26 mouse cellular contexts compared by ENCODE assay signal in the genomic region with DNA sequence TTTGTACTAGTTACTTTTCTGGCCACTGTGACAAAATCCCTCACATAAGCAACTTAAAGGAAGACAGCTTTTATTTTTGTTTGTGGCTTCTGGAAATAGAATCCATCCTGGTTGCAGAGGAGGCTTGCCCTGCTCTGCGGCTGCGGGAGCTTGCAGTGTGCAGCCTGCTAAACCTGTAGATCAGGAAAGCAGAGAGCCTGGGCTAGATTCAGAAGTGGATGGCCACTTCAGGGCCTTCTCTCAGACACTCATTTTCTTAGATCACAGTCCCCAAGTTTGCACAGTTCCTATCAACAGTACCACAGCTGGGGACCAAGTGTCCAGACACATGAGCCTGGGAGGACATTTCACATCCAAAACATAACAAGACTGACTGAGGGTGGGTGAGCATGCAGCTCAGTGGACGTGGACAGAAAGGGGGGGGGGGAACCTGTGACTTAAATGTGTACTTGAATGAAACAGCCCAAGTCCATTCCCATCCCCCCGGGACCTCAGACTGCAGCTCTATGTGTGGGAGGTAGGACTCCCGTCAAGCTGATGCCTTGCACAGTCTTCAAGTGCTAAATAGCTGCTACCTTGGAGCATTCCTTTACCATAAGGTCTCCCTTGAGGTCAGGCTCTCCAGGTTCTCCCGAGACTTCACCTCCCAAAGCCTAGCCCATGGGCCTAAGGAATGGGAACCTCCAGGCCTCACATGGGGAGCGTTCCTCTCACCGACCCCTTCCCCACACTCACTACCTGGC.
DNase-seq lines count a peak whose midpoint lies in the region; ATAC-seq lines count a peak whose summit lies in the region.
"Had no signal": no experiment of that assay in that cellular context is flagged by ENCODE, and none has a peak within 500 bp of the region (broad histone marks: within the 10 kb centered on the region; RNA-seq: fewer than 3 reads in every experiment).

No protein-coding gene starts in this region.

- WGBS in hindbrain, embryonic 13.5 days = 81% methylated on average over 8 of the region's 8 CpGs
- 88% methylated on average over 8 of the region's 8 CpGs for WGBS in hindbrain, embryonic 16.5 days
- WGBS in lung, embryonic 15.5 days = 50% methylated on average over 8 of the region's 8 CpGs
- WGBS in neural tube, embryonic 13.5 days = 87% methylated on average over 8 of the region's 8 CpGs

- H3K9me3 ChIP-seq in hindbrain, embryonic 13.5 days = no peaks in the 10 kb centered on the region
- no peaks in the 10 kb centered on the region for H3K9me3 ChIP-seq in hindbrain, embryonic 16.5 days (ENCODE audit: control insufficient read depth, low read length)
- no peaks in the 10 kb centered on the region for H3K9me3 ChIP-seq in lung, embryonic 15.5 days
- no peaks in the 10 kb centered on the region for H3K9me3 ChIP-seq in neural tube, embryonic 13.5 days
- H3K9me3 ChIP-seq: forebrain, embryonic 15.5 days; heart, embryonic 12.5 days; liver, embryonic 15.5 days; midbrain, embryonic 15.5 days had no signal

- DNase-seq in lung, postnatal 36 days = no peak
- no peak for DNase-seq in neural tube, embryonic 10.5 days (ENCODE audit: extremely low spot score, low spot score)
- no peak for DNase-seq in thymus, postnatal 36 days
- DNase-seq: adrenal gland, postnatal 14 days; cerebellum, adult 11 months; cerebellum, adult 9-11 months; gastrocnemius, postnatal 25 days; heart, adult 11 months; heart, postnatal 4 days; kidney, adult 18-20 months; kidney, postnatal 10 days; thymus, adult 2 months; thymus, postnatal 4 days had no signal

- H3K27me3 ChIP-seq in hindbrain, embryonic 13.5 days = no peaks in the 10 kb centered on the region
- no peaks in the 10 kb centered on the region for H3K27me3 ChIP-seq in hindbrain, embryonic 16.5 days (replicated peaks; ENCODE audit: control insufficient read depth, insufficient read depth, low read length)
- no peaks in the 10 kb centered on the region for H3K27me3 ChIP-seq in lung, embryonic 15.5 days
- H3K27me3 ChIP-seq in neural tube, embryonic 13.5 days = no peaks in the 10 kb centered on the region
- H3K27me3 ChIP-seq: forebrain, embryonic 15.5 days; liver, embryonic 15.5 days; megakaryocyte, embryonic 14.5 days; midbrain, embryonic 15.5 days had no signal

- H3K9ac ChIP-seq in hindbrain, embryonic 13.5 days = peak overlapping the region; percentile 46; the same call in 1 of the 2 replicates
- no peak overlapping the region for H3K9ac ChIP-seq in hindbrain, embryonic 16.5 days (ENCODE audit: low read depth, low read length)
- H3K9ac ChIP-seq in lung, embryonic 15.5 days = no peak overlapping the region
- H3K9ac ChIP-seq in neural tube, embryonic 13.5 days = no peak overlapping the region
- H3K9ac ChIP-seq: forebrain, embryonic 15.5 days; heart, embryonic 12.5 days; hindbrain, embryonic 14.5 days; liver, embryonic 15.5 days; midbrain, embryonic 15.5 days had no signal

- H3K4me3 ChIP-seq in hindbrain, embryonic 13.5 days = no peak overlapping the region
- no peak overlapping the region for H3K4me3 ChIP-seq in hindbrain, embryonic 16.5 days (ENCODE audit: low read length)
- H3K4me3 ChIP-seq in lung, embryonic 15.5 days = no peak overlapping the region
- H3K4me3 ChIP-seq in neural tube, embryonic 13.5 days = no peak overlapping the region
- H3K4me3 ChIP-seq: forebrain, embryonic 15.5 days; heart, embryonic 12.5 days; liver, embryonic 15.5 days; megakaryocyte, embryonic 14.5 days; midbrain, embryonic 15.5 days; myocyte had no signal

- no peak overlapping the region for H3K4me2 ChIP-seq in hindbrain, embryonic 13.5 days
- H3K4me2 ChIP-seq in hindbrain, embryonic 16.5 days (ENCODE audit: low read length) = no peak overlapping the region
- no peak overlapping the region for H3K4me2 ChIP-seq in lung, embryonic 15.5 days
- no peak overlapping the region for H3K4me2 ChIP-seq in neural tube, embryonic 13.5 days
- H3K4me2 ChIP-seq: forebrain, embryonic 15.5 days; heart, embryonic 12.5 days; hindbrain, embryonic 14.5 days; liver, embryonic 15.5 days; midbrain, embryonic 15.5 days had no signal

- no peaks in the 10 kb centered on the region for H3K36me3 ChIP-seq in hindbrain, embryonic 13.5 days
- no peaks in the 10 kb centered on the region for H3K36me3 ChIP-seq in hindbrain, embryonic 16.5 days (ENCODE audit: control insufficient read depth, insufficient read depth, low read length)
- H3K36me3 ChIP-seq in lung, embryonic 15.5 days = no peaks in the 10 kb centered on the region
- H3K36me3 ChIP-seq in neural tube, embryonic 13.5 days = no peaks in the 10 kb centered on the region
- H3K36me3 ChIP-seq: forebrain, embryonic 15.5 days; heart, embryonic 12.5 days; liver, embryonic 15.5 days; midbrain, embryonic 15.5 days had no signal

- H3K4me1 ChIP-seq in hindbrain, embryonic 13.5 days (replicated peaks) = peaks cover 65% of the 10 kb centered on the region
- H3K4me1 ChIP-seq in hindbrain, embryonic 16.5 days (ENCODE audit: control insufficient read depth, insufficient read depth, low read depth, low read length) = peaks cover 11% of the 10 kb centered on the region
- H3K4me1 ChIP-seq in lung, embryonic 15.5 days = peaks cover 16% of the 10 kb centered on the region
- H3K4me1 ChIP-seq in neural tube, embryonic 13.5 days (replicated peaks) = peaks cover 81% of the 10 kb centered on the region
- H3K4me1 ChIP-seq: liver, embryonic 15.5 days; megakaryocyte, embryonic 14.5 days had no signal

- ATAC-seq in hindbrain, embryonic 13.5 days (ENCODE audit: low FRiP score) = no peak
- no peak for ATAC-seq in hindbrain, embryonic 16.5 days
- peak; percentile 68 for ATAC-seq in lung, embryonic 15.5 days (ENCODE audit: borderline replicate concordance, extremely low read depth, low FRiP score, low TSS enrichment)
- ATAC-seq in neural tube, embryonic 13.5 days (ENCODE audit: low read depth) = no peak
- ATAC-seq: CD4-positive, CD25-positive, alpha-beta regulatory T cell, adult 4 months; forebrain, embryonic 15.5 days; inflammation-experienced regulatory T-cells, adult 6 months; midbrain, embryonic 15.5 days had no signal

- peak overlapping the region; percentile 40; the same call in 1 of the 2 replicates for H3K27ac ChIP-seq in hindbrain, embryonic 13.5 days
- no peak overlapping the region for H3K27ac ChIP-seq in hindbrain, embryonic 16.5 days (ENCODE audit: low read depth, low read length)
- peak overlapping the region; percentile 59 for H3K27ac ChIP-seq in lung, embryonic 15.5 days
- H3K27ac ChIP-seq in neural tube, embryonic 13.5 days (replicated peaks) = peak overlapping the region; percentile 38; the same call in 1 of the 2 replicates
- H3K27ac ChIP-seq: forebrain, embryonic 15.5 days; hindbrain, embryonic 14.5 days; liver, embryonic 15.5 days; midbrain, embryonic 15.5 days had no signal
